Mouse (Mus musculus): ENCODE measurements around the gene Tmem160. TPM values are rescaled to one million over a fixed set of nuclear protein-coding genes. Genes with fewer than 3 reads are reported as not detected.

The Tmem160 gene
- polyA plus RNA-seq, 1 experiment from 2014 or later, result 28.8 TPM

DNA sequence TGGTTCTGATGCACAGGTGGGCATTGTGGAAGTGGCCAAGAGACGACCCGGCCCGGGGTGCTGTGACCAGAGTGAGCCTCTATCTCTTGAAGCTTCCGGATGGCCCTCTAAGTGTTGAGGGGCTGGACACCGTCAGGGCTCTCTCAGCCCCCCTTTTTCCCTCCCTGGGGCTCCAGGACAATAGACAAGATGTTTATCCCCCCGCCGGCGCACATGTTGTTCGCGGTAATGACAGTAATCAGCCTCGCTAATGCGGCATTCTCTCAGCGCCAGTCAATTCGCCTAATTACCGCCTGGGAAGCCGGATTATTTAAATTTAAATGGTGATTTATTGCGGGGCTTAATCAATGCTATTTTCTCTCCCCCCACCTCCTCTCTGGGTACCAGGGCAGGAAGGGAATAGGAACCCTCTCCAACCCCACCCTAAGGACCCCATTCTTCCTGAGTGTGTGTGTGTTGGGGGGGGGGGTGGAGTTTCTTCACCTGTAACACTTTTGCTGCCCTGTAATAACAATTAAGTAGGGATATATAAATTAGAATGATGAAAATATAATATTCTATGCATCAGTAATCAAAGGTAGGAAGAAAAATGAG, 19.6 kb downstream of the Tmem160 start:
- Histone ChIP-seq H3K27me3 (peaks cover 95% of the 10 kb centered on the region), H3K9ac (no peak overlapping the region), H3K4me2 (no peak overlapping the region), H3K4me1 (replicated peaks) (peaks cover 24% of the 10 kb centered on the region), H3K9me3 (replicated peaks) (no peaks in the 10 kb centered on the region), H3K27ac (replicated peaks) (no peak overlapping the region), H3K36me3 (replicated peaks) (no peaks in the 10 kb centered on the region), H3K4me3 (replicated peaks) (no peak overlapping the region)
- no peak for ATAC-seq (ENCODE audit: insufficient read depth)
- 14% methylated on average over 17 of the region's 17 CpGs for WGBS (ENCODE audit: insufficient replicate concordance)

DNA sequence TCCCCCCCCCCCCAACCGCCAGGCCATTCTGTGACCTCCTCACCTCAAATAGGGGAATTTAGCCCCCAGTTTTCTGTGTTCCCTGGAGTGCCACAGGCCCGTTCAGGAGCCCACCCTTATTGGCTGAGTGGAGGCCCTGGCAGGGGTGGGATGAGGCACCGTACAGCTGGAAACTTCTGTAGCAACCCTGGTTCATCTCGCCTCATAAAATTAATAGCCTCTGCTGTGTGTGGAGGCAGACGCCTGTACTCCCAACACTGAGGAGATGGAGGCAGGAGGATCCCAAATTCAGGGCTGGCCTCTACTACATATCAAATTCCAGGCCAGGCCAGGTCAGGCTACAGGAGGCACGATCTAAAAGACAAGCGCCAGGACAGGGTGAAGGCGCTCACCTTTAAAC, 21.3 kb downstream of the Tmem160 start:
- no peaks in the 10 kb centered on the region for H3K36me3 ChIP-seq (replicated peaks)
- no peak overlapping the region for H3K9ac ChIP-seq
- no peak overlapping the region for H3K4me3 ChIP-seq (replicated peaks)
- H3K9me3 ChIP-seq (replicated peaks), result no peaks in the 10 kb centered on the region
- WGBS (ENCODE audit: insufficient replicate concordance), result 54% methylated on average over 8 of the region's 8 CpGs
- no peak overlapping the region for H3K27ac ChIP-seq (replicated peaks)
- peaks cover 24% of the 10 kb centered on the region for H3K4me1 ChIP-seq (replicated peaks)
- ATAC-seq (ENCODE audit: insufficient read depth), result no peak
- H3K27me3 ChIP-seq, result peaks cover 94% of the 10 kb centered on the region
- H3K4me2 ChIP-seq, result no peak overlapping the region

DNA sequence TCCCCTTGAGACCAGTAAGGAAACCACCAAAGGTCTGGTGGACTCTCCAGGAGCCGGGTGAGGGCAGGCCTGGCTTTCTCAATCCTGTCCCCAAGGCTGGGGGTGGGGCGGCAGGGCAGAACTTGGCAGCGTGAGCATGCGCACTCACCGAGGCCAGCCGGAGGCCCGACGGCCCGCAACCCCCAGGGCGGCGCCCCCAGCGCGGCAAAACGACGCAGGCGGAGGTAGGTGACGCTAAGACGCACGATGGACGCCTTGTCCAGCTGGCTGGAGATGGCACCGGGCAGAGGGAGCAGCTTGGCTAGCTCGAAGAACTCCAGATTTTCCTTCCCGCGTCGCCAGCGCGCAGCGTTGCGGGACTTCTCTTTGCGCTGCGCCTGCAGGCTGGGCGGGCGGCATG, 21.9 kb downstream of the Tmem160 start:
- no peak overlapping the region for H3K9ac ChIP-seq
- H3K27me3 ChIP-seq, result peaks cover 88% of the 10 kb centered on the region
- H3K9me3 ChIP-seq (replicated peaks), result no peaks in the 10 kb centered on the region
- WGBS (ENCODE audit: insufficient replicate concordance), result 6% methylated on average over 33 of the region's 33 CpGs
- H3K36me3 ChIP-seq (replicated peaks), result no peaks in the 10 kb centered on the region
- peaks cover 24% of the 10 kb centered on the region for H3K4me1 ChIP-seq (replicated peaks)
- H3K4me3 ChIP-seq (replicated peaks), result no peak overlapping the region
- no peak overlapping the region for H3K27ac ChIP-seq (replicated peaks)
- no peak for ATAC-seq (ENCODE audit: insufficient read depth)
- peak overlapping the region; percentile 49 for H3K4me2 ChIP-seq

GRCm38 (mm10) chr7:16475321-16475720, 22.7 kb downstream of the Tmem160 start:
- peaks cover 24% of the 10 kb centered on the region for H3K4me1 ChIP-seq (replicated peaks)
- no peak overlapping the region for H3K27ac ChIP-seq (replicated peaks)
- no peaks in the 10 kb centered on the region for H3K36me3 ChIP-seq (replicated peaks)
- no peak overlapping the region for H3K9ac ChIP-seq
- peaks cover 80% of the 10 kb centered on the region for H3K27me3 ChIP-seq
- no peak overlapping the region for H3K4me3 ChIP-seq (replicated peaks)
- ATAC-seq (ENCODE audit: insufficient read depth), result no peak
- H3K4me2 ChIP-seq, result peak overlapping the region; percentile 56; the same call in 1 of the 2 replicates
- H3K9me3 ChIP-seq (replicated peaks), result no peaks in the 10 kb centered on the region
- 5% methylated on average over 23 of the region's 23 CpGs for WGBS (ENCODE audit: insufficient replicate concordance)

- H3K27ac ChIP-seq (replicated peaks), result no peak overlapping the region
- no peak overlapping the region for H3K9ac ChIP-seq
- H3K9me3 ChIP-seq (replicated peaks), result no peaks in the 10 kb centered on the region
- peak overlapping the region; percentile 23 for H3K4me3 ChIP-seq (replicated peaks)
- no peaks in the 10 kb centered on the region for H3K36me3 ChIP-seq (replicated peaks)
- WGBS (ENCODE audit: insufficient replicate concordance), result 2% methylated on average over 59 of the region's 59 CpGs
- H3K27me3 ChIP-seq, result peaks cover 75% of the 10 kb centered on the region
- ATAC-seq (ENCODE audit: insufficient read depth), result no peak
- peaks cover 24% of the 10 kb centered on the region for H3K4me1 ChIP-seq (replicated peaks)
- peak overlapping the region; percentile 56 for H3K4me2 ChIP-seq
Observed at GRCm38 (mm10) chr7:16475764-16476599, 23.4 kb downstream of the Tmem160 start.

DNA sequence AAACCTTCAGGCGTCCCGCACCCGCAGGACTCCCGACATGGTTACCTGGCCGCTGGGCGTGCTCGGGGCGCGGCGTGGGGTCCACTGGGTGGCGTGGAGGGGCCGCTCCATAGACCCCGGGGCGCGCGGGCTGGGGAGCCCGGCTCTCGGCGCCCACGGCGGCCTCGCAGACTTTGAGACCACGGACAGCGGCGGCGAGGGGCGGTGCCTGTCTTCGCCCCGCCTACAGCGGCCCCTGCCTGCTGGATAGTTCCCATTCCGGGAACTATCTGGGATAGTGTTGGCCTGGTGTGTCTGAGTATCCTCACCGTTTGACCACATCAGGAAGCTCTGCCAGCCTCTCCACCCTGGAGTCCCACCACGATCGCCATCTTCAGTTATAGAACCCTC, 24.0 kb downstream of the Tmem160 start:
- H3K4me1 ChIP-seq (replicated peaks), result peaks cover 24% of the 10 kb centered on the region
- no peak overlapping the region for H3K27ac ChIP-seq (replicated peaks)
- H3K27me3 ChIP-seq, result peaks cover 71% of the 10 kb centered on the region
- peak overlapping the region; percentile 23 for H3K4me3 ChIP-seq (replicated peaks)
- ATAC-seq (ENCODE audit: insufficient read depth), result no peak; the same call in 1 of the 2 replicates
- no peak overlapping the region for H3K9ac ChIP-seq
- no peaks in the 10 kb centered on the region for H3K36me3 ChIP-seq (replicated peaks)
- peak overlapping the region; percentile 56 for H3K4me2 ChIP-seq
- H3K9me3 ChIP-seq (replicated peaks), result no peaks in the 10 kb centered on the region
- WGBS (ENCODE audit: insufficient replicate concordance), result 3% methylated on average over 34 of the region's 34 CpGs

- Histone ChIP-seq H3K9ac (no peak within 1 kb of the TSS), H3K4me2 (peak within 1 kb of the TSS; percentile 56), H3K27ac (replicated peaks) (no peak within 1 kb of the TSS), H3K4me3 (replicated peaks) (peak within 1 kb of the TSS; percentile 23), H3K9me3 (replicated peaks) (no peaks in the 10 kb centered on the region), H3K36me3 (replicated peaks) (no peaks in the 10 kb centered on the region), H3K4me1 (replicated peaks) (peaks cover 24% of the 10 kb centered on the region), H3K27me3 (peaks cover 62% of the 10 kb centered on the region)
- ATAC-seq (ENCODE audit: insufficient read depth), result no peak
- 77% methylated on average over 8 of the region's 8 CpGs for WGBS (ENCODE audit: insufficient replicate concordance)
Observed at GRCm38 (mm10) chr7:16477628-16478027, 25.0 kb downstream of the Tmem160 start, which contains the start of gene Npas1. TSS of gene Npas1 (minus strand) at chr7:16477728.

DNA sequence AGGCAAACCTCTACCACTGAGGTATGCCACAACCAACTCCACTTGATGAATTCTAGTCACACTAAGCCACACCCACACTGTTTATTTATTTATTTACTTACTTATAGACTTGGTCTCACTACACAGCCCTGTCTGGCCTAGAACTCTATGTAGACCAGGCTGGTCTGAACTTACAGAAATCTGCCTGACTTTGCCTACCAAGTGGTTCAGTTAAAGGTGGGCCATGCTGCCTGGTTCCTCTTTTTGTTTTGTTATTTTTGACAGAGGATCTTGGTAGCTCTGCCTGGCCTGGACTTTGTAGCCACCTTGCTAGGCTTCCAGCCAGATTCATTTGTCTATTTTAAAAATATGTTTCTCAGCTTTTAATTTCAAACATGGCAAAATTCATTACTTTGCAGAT, 36.2 kb downstream of the Tmem160 start:
- Histone ChIP-seq H3K4me3 (replicated peaks) (no peak overlapping the region), H3K36me3 (replicated peaks) (no peaks in the 10 kb centered on the region), H3K27me3 (no peaks in the 10 kb centered on the region), H3K4me2 (no peak overlapping the region), H3K9ac (no peak overlapping the region), H3K4me1 (replicated peaks) (no peaks in the 10 kb centered on the region), H3K27ac (replicated peaks) (no peak overlapping the region), H3K9me3 (replicated peaks) (no peaks in the 10 kb centered on the region)
- no peak for ATAC-seq (ENCODE audit: insufficient read depth)

- Histone ChIP-seq H3K4me3 (replicated peaks) (no peak overlapping the region), H3K9ac (no peak overlapping the region), H3K4me2 (no peak overlapping the region), H3K27ac (replicated peaks) (no peak overlapping the region), H3K27me3 (no peaks in the 10 kb centered on the region), H3K36me3 (replicated peaks) (no peaks in the 10 kb centered on the region), H3K4me1 (replicated peaks) (no peaks in the 10 kb centered on the region), H3K9me3 (replicated peaks) (no peaks in the 10 kb centered on the region)
- ATAC-seq (ENCODE audit: insufficient read depth), result no peak
- WGBS (ENCODE audit: insufficient replicate concordance), result 70% methylated on average over 9 of the region's 9 CpGs
Observed at GRCm38 (mm10) chr7:16489948-16490347, 37.4 kb downstream of the Tmem160 start.

- H3K36me3 ChIP-seq (replicated peaks), result peaks cover 5% of the 10 kb centered on the region
- no peak overlapping the region for H3K9ac ChIP-seq
- no peaks in the 10 kb centered on the region for H3K4me1 ChIP-seq (replicated peaks)
- no peaks in the 10 kb centered on the region for H3K27me3 ChIP-seq
- no peak overlapping the region for H3K4me3 ChIP-seq (replicated peaks)
- H3K9me3 ChIP-seq (replicated peaks), result no peaks in the 10 kb centered on the region
- no peak overlapping the region for H3K4me2 ChIP-seq
- ATAC-seq (ENCODE audit: insufficient read depth), result no peak
- 33% methylated on average over 3 of the region's 3 CpGs for WGBS (ENCODE audit: insufficient replicate concordance)
- H3K27ac ChIP-seq (replicated peaks), result no peak overlapping the region
Observed at GRCm38 (mm10) chr7:16491759-16492158, 39.2 kb downstream of the Tmem160 start.

- no peaks in the 10 kb centered on the region for H3K9me3 ChIP-seq (replicated peaks)
- no peak overlapping the region for H3K4me2 ChIP-seq
- H3K36me3 ChIP-seq (replicated peaks), result peaks cover 9% of the 10 kb centered on the region
- H3K27me3 ChIP-seq, result no peaks in the 10 kb centered on the region
- 52% methylated on average over 3 of the region's 3 CpGs for WGBS (ENCODE audit: insufficient replicate concordance)
- no peak overlapping the region for H3K9ac ChIP-seq
- no peaks in the 10 kb centered on the region for H3K4me1 ChIP-seq (replicated peaks)
- H3K27ac ChIP-seq (replicated peaks), result no peak overlapping the region
- no peak overlapping the region for H3K4me3 ChIP-seq (replicated peaks)
- ATAC-seq (ENCODE audit: insufficient read depth), result no peak
Observed at GRCm38 (mm10) chr7:16492211-16492610, 39.6 kb downstream of the Tmem160 start.
